Mouse (Mus musculus) lung, adult 2 months (tissue): ENCODE data around the gene Maats1. TPM values are rescaled to one million over a fixed set of nuclear protein-coding genes. Genes with fewer than 3 reads are reported as not detected.

Experiments used
- DNase-seq: peaks from one replicate; pipeline ENCODE4 v3.0.0; 2022
- H3K4me1 ChIP-seq: fragments of 200-500 bp; 2 replicates; pipeline ENCODE4 v1.6.1; 2011; ENCODE audit warnings: low read length; ENCODE audit not compliant: control insufficient read depth, insufficient read depth
- H3K4me3 ChIP-seq: fragments of 200-500 bp; replicated peaks from 2 replicates; pipeline ENCODE3; 2011; ENCODE audit warnings: low read depth, mild to moderate bottlenecking, control low read depth, low read length; ENCODE audit errors: extremely low read depth
- CTCF ChIP-seq: fragments of 200-500 bp; IDR thresholded peaks from 2 replicates; pipeline ENCODE4 v1.5.1; 2011; ENCODE audit warnings: mild to moderate bottlenecking, low read length, control low read depth; ENCODE audit not compliant: insufficient read depth
- POLR2A ChIP-seq: fragments of 200-500 bp; IDR thresholded peaks from 2 replicates; pipeline ENCODE4 v1.6.1; 2011; ENCODE audit warnings: low read depth, mild to moderate bottlenecking, control low read depth, low read length, borderline replicate concordance; ENCODE audit errors: extremely low read depth
- WGBS: fragments of 180-500 bp; shearing (Covaris S2); methylation state at CpG from one replicate; pipeline ENCODE4 v1.1.7; 2018; 5-methylcytosine and 5-hydroxymethylcytosine counted together
- polyA plus RNA-seq: library from polyadenylated mRNA; depleted of rRNA; stranded (reverse); fragments of >200 nt; gene quantifications from 2 replicates; pipeline ENCODE4 v1.2.3, GENCODE M21; 2012

The Maats1 gene
- polyA plus RNA-seq, 1 experiment, result 2.5 TPM

GRCm38 (mm10) chr16:38371705-38372296 lies 29.9 kb upstream of the Maats1 start:
- Histone ChIP-seq H3K4me1 (no peaks in the 10 kb centered on the region), H3K4me3 (no peak overlapping the region)
- no peak for DNase-seq
- TF ChIP-seq CTCF, result no peak
- WGBS, result 88% methylated on average over 15 of the region's 15 CpGs

GRCm38 (mm10) chr16:38370633-38371374 lies 28.9 kb upstream of the Maats1 start:
- no peak for TF ChIP-seq POLR2A
- TF ChIP-seq CTCF, result no peak
- H3K4me3 ChIP-seq, result no peak overlapping the region
- H3K4me1 ChIP-seq, result no peaks in the 10 kb centered on the region
- WGBS, result 63% methylated on average over 8 of the region's 8 CpGs
- DNase-seq, result no peak

DNA sequence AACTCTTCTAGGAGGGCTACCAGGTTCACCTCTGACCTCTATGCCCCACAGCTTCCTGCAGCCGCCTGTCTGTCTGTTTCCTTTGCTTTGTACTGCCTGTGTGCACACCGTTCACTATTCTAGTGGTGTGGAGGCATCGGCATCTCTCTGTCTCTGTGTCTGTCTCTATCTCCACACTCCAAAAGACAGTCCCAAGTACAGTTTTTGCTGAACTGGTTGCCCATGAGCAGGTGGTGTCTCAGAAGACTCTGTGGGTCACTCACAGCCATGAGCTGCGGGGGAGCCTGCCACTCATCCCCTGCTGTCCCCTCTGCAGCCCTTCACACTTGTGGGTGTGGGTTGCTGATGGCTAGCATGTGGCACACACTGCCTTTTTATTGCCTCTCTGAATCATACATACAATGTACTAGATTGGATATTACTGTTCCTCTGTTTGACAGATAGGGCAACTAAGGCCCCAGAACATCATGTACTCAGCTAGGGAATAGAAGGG lies 28.1 kb upstream of the Maats1 start:
- TF ChIP-seq CTCF, result no peak
- Histone ChIP-seq H3K4me3 (no peak overlapping the region), H3K4me1 (no peaks in the 10 kb centered on the region)
- WGBS, result 75% methylated on average over 4 of the region's 4 CpGs
- DNase-seq, result no peak

DNA sequence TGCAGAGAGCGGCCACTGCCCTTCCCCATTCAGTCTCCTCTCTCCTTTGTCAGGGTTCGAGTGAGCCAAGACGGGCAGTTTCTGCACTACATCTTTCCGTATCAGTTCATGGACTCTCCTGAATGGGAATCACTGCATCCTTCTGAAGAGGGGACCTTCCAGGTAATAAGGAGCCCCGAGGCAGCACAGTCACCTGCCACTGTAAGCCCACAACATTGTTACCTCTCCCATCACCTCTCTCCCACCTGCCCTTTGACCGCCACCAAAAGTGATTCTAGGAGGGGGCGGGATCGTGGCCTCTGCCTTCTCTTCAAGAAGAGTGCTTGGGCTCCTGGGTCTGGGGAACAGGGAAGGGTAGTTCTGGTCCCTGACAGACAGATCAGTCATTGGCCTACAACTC lies 27.5 kb upstream of the Maats1 start:
- TF ChIP-seq CTCF, result no peak
- 88% methylated on average over 8 of the region's 8 CpGs for WGBS
- Histone ChIP-seq H3K4me1 (no peaks in the 10 kb centered on the region), H3K4me3 (no peak overlapping the region)
- no peak for DNase-seq

- TF ChIP-seq CTCF (no peak), POLR2A (no peak)
- Histone ChIP-seq H3K4me3 (no peak overlapping the region), H3K4me1 (no peaks in the 10 kb centered on the region; the same call in 1 of the 2 replicates)
- DNase-seq, result no peak
- 87% methylated on average over 7 of the region's 7 CpGs for WGBS
Measured at GRCm38 (mm10) chr16:38369000-38369399, 27.1 kb upstream of the Maats1 start.

GRCm38 (mm10) chr16:38368336-38368735 lies 26.4 kb upstream of the Maats1 start:
- no peak for TF ChIP-seq CTCF
- TF ChIP-seq POLR2A, result no peak
- no peak for DNase-seq
- H3K4me3 ChIP-seq, result no peak overlapping the region
- 58% methylated on average over 10 of the region's 10 CpGs for WGBS
- no peaks in the 10 kb centered on the region; the same call in 1 of the 2 replicates for H3K4me1 ChIP-seq

DNA sequence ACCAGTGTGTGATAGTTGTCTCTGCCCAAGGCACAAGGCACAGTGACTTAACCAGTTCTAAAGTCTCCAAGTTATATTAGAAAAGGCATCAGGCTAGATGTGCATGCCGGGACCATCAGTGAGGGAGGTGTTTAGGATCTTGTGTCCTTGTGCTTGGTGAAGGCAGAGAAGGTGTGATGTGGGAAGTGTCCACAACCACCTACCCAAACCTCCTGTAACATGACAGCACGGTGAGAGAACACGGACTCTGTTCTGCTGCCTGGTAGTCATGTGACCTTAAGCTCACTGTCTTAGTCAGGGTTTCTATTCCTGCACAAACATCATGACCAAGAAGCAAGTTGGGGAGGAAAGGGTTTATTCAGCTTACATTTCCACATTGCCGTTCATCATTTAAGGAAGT lies 24.3 kb upstream of the Maats1 start:
- H3K4me1 ChIP-seq, result peaks cover 7% of the 10 kb centered on the region; the same call in 1 of the 2 replicates
- no peak for DNase-seq
- WGBS, result 74% methylated on average over 4 of the region's 4 CpGs
- TF ChIP-seq CTCF (no peak), POLR2A (no peak)
- no peak overlapping the region for H3K4me3 ChIP-seq

GRCm38 (mm10) chr16:38365390-38365789 lies 23.4 kb upstream of the Maats1 start:
- DNase-seq, result no peak
- no peak for TF ChIP-seq POLR2A
- no peak for TF ChIP-seq CTCF
- WGBS, result 91% methylated on average over 10 of the region's 10 CpGs
- Histone ChIP-seq H3K4me1 (peaks cover 7% of the 10 kb centered on the region; the same call in 1 of the 2 replicates), H3K4me3 (no peak overlapping the region)

DNA sequence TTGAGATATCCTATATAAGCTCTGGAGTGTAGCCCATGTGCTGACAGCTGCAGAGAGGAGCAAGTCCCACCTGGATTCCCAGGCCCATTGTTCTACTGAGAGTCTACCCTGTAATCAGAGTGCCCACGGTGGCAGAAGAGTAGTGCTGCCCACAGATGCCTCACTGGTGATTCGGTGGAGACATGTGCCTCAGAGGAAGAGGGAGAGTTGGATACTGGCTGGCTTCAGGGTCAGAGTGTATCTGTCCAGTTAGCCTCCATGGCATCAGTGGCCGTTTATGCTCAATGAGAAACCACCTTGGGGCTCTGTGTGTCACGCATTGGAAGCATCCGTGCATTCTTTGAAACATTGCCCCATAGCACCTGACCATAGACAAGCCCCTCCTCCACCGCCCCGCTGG lies 21.7 kb upstream of the Maats1 start:
- 74% methylated on average over 7 of the region's 7 CpGs for WGBS
- no peak for DNase-seq
- H3K4me1 ChIP-seq, result peaks cover 7% of the 10 kb centered on the region; the same call in 1 of the 2 replicates
- H3K4me3 ChIP-seq, result no peak overlapping the region
- TF ChIP-seq POLR2A, result no peak
- no peak for TF ChIP-seq CTCF

GRCm38 (mm10) chr16:38363256-38363595 lies 21.3 kb upstream of the Maats1 start:
- 34% methylated on average over 3 of the region's 3 CpGs for WGBS
- no peak for TF ChIP-seq POLR2A
- no peak for TF ChIP-seq CTCF
- H3K4me3 ChIP-seq, result peak overlapping the region; percentile 18
- no peak for DNase-seq
- peaks cover 7% of the 10 kb centered on the region; the same call in 1 of the 2 replicates for H3K4me1 ChIP-seq
